Mouse (Mus musculus) CH12.LX (cell line): ENCODE results near the gene Plau.
A peak's percentile ranks its signal among the peaks of the same experiment; 100 is the strongest.

ENCODE experiments used
- BHLHE40 ChIP-seq: IDR thresholded peaks from 2 replicates; pipeline ENCODE4 v1.6.1; 2011; ENCODE audit warnings: mild to moderate bottlenecking, low read depth, low read length, improper control_type of control experiment
- CTCF ChIP-seq, 2 experiments: IDR thresholded peaks in 1 of 2; conservative IDR thresholded peaks in 1 of 2; 2 replicates each; pipeline ENCODE4 v1.5.1; 2011 to 2012; ENCODE audit warnings: low read depth in 2 of 2, low read length in 2 of 2, improper control_type of control experiment in 1 of 2, inconsistent platforms in 1 of 2, mild to moderate bottlenecking in 1 of 2, moderate library complexity in 1 of 2
- EP300 ChIP-seq: IDR thresholded peaks from 2 replicates; pipeline ENCODE4 v1.6.1; 2011; ENCODE audit warnings: low read length, improper control_type of control experiment
- MAX ChIP-seq: IDR thresholded peaks from 2 replicates; pipeline ENCODE4 v1.6.1; 2011; ENCODE audit warnings: low read length, improper control_type of control experiment
- MYC ChIP-seq: IDR thresholded peaks from 2 replicates; pipeline ENCODE4 v1.6.1; 2011; ENCODE audit warnings: low read depth, mild to moderate bottlenecking, improper control_type of control experiment, low read length

GRCm38 (mm10) chr14:20811236-20811635 lies 25.2 kb upstream of the Plau start:
- TF ChIP-seq BHLHE40 (peak; percentile 69; the same call in 1 of the 2 replicates), EP300 (peak; percentile 7; the same call in 1 of the 2 replicates), MAX (no peak), CTCF (conservative IDR thresholded peaks at IDR 0.05 in 1 of 2, IDR thresholded peaks at IDR 0.05 in 1 of 2; ENCODE audit: low read depth in 2 of 2, low read length in 2 of 2) (no peak), MYC (no peak)
